ENCODE assay signal across 29 mouse cellular contexts in genomic region chr3:78067113-78067639, GRCm38 (mm10).
DNase-seq lines count a peak whose midpoint lies in the region; ATAC-seq and TF ChIP-seq lines count a peak whose summit lies in the region.
"Had no signal": no experiment of that assay in that cellular context is flagged by ENCODE, and none has a peak within 500 bp of the region (broad histone marks: within the 10 kb centered on the region; RNA-seq: fewer than 3 reads in every experiment).

No protein-coding gene starts in this region.

- 10% methylated on average over 3 of the region's 3 CpGs for WGBS in cerebellum, adult 2 months
- 59% methylated on average over 3 of the region's 3 CpGs for WGBS in forebrain, embryonic 15.5 days
- WGBS in forebrain, embryonic 10.5 days: 86% methylated on average over 3 of the region's 3 CpGs
- WGBS in lung, embryonic 16.5 days: 24% methylated on average over 3 of the region's 3 CpGs

- peak; percentile 31 to 74 for DNase-seq in cerebellum, adult 2 months
- DNase-seq in cerebellum, adult 8-10 months: no peak
- DNase-seq in forebrain, embryonic 10.5 days (ENCODE audit: extremely low spot score, low spot score): no peak
- no peak for DNase-seq in lung, postnatal 10 days
- DNase-seq in layer of hippocampus, adult 9-10 months (ENCODE audit: low spot score): no peak
- DNase-seq: adrenal gland, postnatal 10 days; embryo, embryonic 11 days; kidney, adult 8-10 months; kidney, postnatal 4 days; layer of hippocampus, postnatal 36 days; left cerebral cortex, postnatal 4 days; midbrain, embryonic 14.5 days; retina, postnatal 1 day; right cerebral cortex, postnatal 14 days; thymus, postnatal 4 days had no signal

- no peak overlapping the region for H3K4me3 ChIP-seq in cerebellum, adult 2 months (replicated peaks; ENCODE audit: insufficient read depth, low read depth, low read length)
- H3K4me3 ChIP-seq in forebrain, embryonic 15.5 days: no peak overlapping the region
- H3K4me3 ChIP-seq in forebrain, embryonic 10.5 days: no peak overlapping the region
- no peak overlapping the region for H3K4me3 ChIP-seq in lung, embryonic 16.5 days (ENCODE audit: low read length)
- H3K4me3 ChIP-seq: embryonic facial prominence, embryonic 13.5 days; erythroblast, embryonic 14.5 days; forebrain, embryonic 12.5 days; hindbrain, embryonic 12.5 days; intestine, embryonic 15.5 days; lung, embryonic 15.5 days; neural tube, embryonic 15.5 days had no signal

- no peaks in the 10 kb centered on the region for H3K9me3 ChIP-seq in forebrain, embryonic 15.5 days
- H3K9me3 ChIP-seq in forebrain, embryonic 10.5 days: no peaks in the 10 kb centered on the region
- no peaks in the 10 kb centered on the region; the same call in 1 of the 2 replicates for H3K9me3 ChIP-seq in lung, embryonic 16.5 days (ENCODE audit: control insufficient read depth, low read length)
- H3K9me3 ChIP-seq: embryonic facial prominence, embryonic 13.5 days; forebrain, embryonic 12.5 days; G1E; hindbrain, embryonic 12.5 days; intestine, embryonic 15.5 days; lung, embryonic 15.5 days; neural tube, embryonic 15.5 days had no signal

- TF ChIP-seq POLR2A in cerebellum, adult 2 months (IDR thresholded peaks at IDR 0.05; ENCODE audit: borderline replicate concordance, insufficient read depth, low read length): no peak

- H3K27me3 ChIP-seq in cerebellum, adult 2 months (ENCODE audit: control insufficient read depth, insufficient read depth, low read length): no peaks in the 10 kb centered on the region
- H3K27me3 ChIP-seq in forebrain, embryonic 15.5 days: no peaks in the 10 kb centered on the region
- H3K27me3 ChIP-seq in forebrain, embryonic 10.5 days (ENCODE audit: poor library complexity, severe bottlenecking): no peaks in the 10 kb centered on the region
- no peaks in the 10 kb centered on the region for H3K27me3 ChIP-seq in lung, embryonic 16.5 days (ENCODE audit: control insufficient read depth, insufficient read depth, low read depth, low read length)
- H3K27me3 ChIP-seq: embryonic facial prominence, embryonic 13.5 days; forebrain, embryonic 12.5 days; hindbrain, embryonic 12.5 days; intestine, embryonic 15.5 days; lung, embryonic 15.5 days; neural tube, embryonic 15.5 days had no signal

- no peak for TF ChIP-seq CTCF in cerebellum, adult 2 months (IDR thresholded peaks at IDR 0.05; ENCODE audit: borderline replicate concordance, insufficient read depth, low read depth, low read length)

- H3K9ac ChIP-seq in forebrain, embryonic 15.5 days (replicated peaks): no peak overlapping the region
- no peak overlapping the region for H3K9ac ChIP-seq in lung, embryonic 16.5 days (ENCODE audit: low read length)
- H3K9ac ChIP-seq: embryonic facial prominence, embryonic 13.5 days; forebrain, embryonic 12.5 days; hindbrain, embryonic 12.5 days; intestine, embryonic 15.5 days; liver, embryonic 14.5 days; lung, embryonic 15.5 days; neural tube, embryonic 15.5 days had no signal

- H3K4me1 ChIP-seq in cerebellum, adult 2 months (ENCODE audit: control insufficient read depth, insufficient read depth, low read length): peaks cover 7% of the 10 kb centered on the region; the same call in 1 of the 2 replicates
- no peaks in the 10 kb centered on the region for H3K4me1 ChIP-seq in forebrain, embryonic 15.5 days
- 0 out of 2 replicates have a peak, but pooled peaks cover 4% of the 10 kb centered on the region for H3K4me1 ChIP-seq in forebrain, embryonic 10.5 days
- no peaks in the 10 kb centered on the region for H3K4me1 ChIP-seq in lung, embryonic 16.5 days (replicated peaks; ENCODE audit: control insufficient read depth, insufficient read depth, low read length)
- H3K4me1 ChIP-seq: embryonic facial prominence, embryonic 13.5 days; forebrain, embryonic 12.5 days; hindbrain, embryonic 12.5 days; intestine, embryonic 15.5 days; lung, embryonic 15.5 days; neural tube, embryonic 15.5 days had no signal

- no peak overlapping the region for H3K4me2 ChIP-seq in forebrain, embryonic 15.5 days (replicated peaks)
- no peak overlapping the region for H3K4me2 ChIP-seq in lung, embryonic 16.5 days (ENCODE audit: low read depth, low read length)
- H3K4me2 ChIP-seq: embryonic facial prominence, embryonic 13.5 days; forebrain, embryonic 12.5 days; hindbrain, embryonic 12.5 days; intestine, embryonic 15.5 days; lung, embryonic 15.5 days; neural tube, embryonic 15.5 days had no signal

- 0 out of 2 replicates have a peak, but pooled peaks have one; percentile 29 for ATAC-seq in forebrain, embryonic 15.5 days (replicated peaks)
- ATAC-seq in lung, embryonic 16.5 days (ENCODE audit: low read depth): peak; percentile 80
- ATAC-seq: hindbrain, postnatal 0 days; intestine, embryonic 15.5 days; Patski had no signal

- H3K27ac ChIP-seq in cerebellum, adult 2 months (ENCODE audit: insufficient read depth, low read length): no peak overlapping the region
- no peak overlapping the region for H3K27ac ChIP-seq in forebrain, embryonic 15.5 days (replicated peaks)
- no peak overlapping the region for H3K27ac ChIP-seq in forebrain, embryonic 10.5 days
- no peak overlapping the region for H3K27ac ChIP-seq in lung, embryonic 16.5 days (ENCODE audit: low read length)
- H3K27ac ChIP-seq: embryonic facial prominence, embryonic 13.5 days; forebrain, embryonic 12.5 days; hindbrain, embryonic 12.5 days; hindbrain, postnatal 0 days; intestine, embryonic 15.5 days; kidney, postnatal 0 days; liver, embryonic 14.5 days; lung, embryonic 15.5 days; neural tube, embryonic 15.5 days had no signal

- H3K36me3 ChIP-seq in forebrain, embryonic 15.5 days: no peaks in the 10 kb centered on the region
- no peaks in the 10 kb centered on the region for H3K36me3 ChIP-seq in forebrain, embryonic 10.5 days (replicated peaks)
- no peaks in the 10 kb centered on the region for H3K36me3 ChIP-seq in lung, embryonic 16.5 days (ENCODE audit: control insufficient read depth, insufficient read depth, low read length)
- H3K36me3 ChIP-seq: embryonic facial prominence, embryonic 13.5 days; forebrain, embryonic 12.5 days; G1E; hindbrain, embryonic 12.5 days; intestine, embryonic 15.5 days; lung, embryonic 15.5 days; neural tube, embryonic 15.5 days had no signal

Comparison
In these comparisons a context has a peak if more than half of its experiments do, and no peak if none do; other contexts are left out.
1. DNase-seq: peak in cerebellum, adult 2 months (2 of 2); none in cerebellum, adult 8-10 months (single experiment), forebrain, embryonic 10.5 days (single experiment), lung, postnatal 10 days (single experiment) and layer of hippocampus, adult 9-10 months (single experiment).